In the genomic region with DNA sequence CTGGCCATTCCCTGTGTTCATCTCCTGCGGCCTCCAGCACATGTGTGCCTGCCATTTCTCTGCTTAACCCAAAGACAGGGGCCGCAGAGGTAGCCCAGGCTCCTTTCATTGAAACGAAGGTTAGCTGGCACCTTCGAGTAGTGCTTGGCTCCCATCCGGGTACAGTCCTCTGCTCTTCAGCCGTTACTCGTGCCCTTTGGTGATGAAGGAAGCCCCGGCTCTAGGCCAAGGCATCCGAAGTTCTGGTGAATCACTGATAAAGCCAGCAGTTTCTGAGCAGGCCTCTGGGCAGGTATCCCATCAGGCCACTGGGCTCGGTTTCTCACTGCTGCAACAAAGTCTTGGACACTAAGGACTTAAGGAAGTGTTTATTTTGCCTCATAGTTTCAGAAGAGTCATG, we compare ENCODE assay signal across 12 mouse cellular contexts. TPM values are rescaled to one million over a fixed set of nuclear protein-coding genes. Genes with fewer than 3 reads are reported as not detected.
DNase-seq lines count a peak whose midpoint lies in the region; ATAC-seq and TF ChIP-seq lines count a peak whose summit lies in the region.
"Had no signal": no experiment of that assay in that cellular context is flagged by ENCODE, and none has a peak within 500 bp of the region (broad histone marks: within the 10 kb centered on the region; RNA-seq: fewer than 3 reads in every experiment).

No protein-coding gene starts in this region.

- H3K9ac ChIP-seq in hindbrain, embryonic 16.5 days (ENCODE audit: low read depth, low read length): no peak overlapping the region
- H3K9ac ChIP-seq in stomach, postnatal 0 days (ENCODE audit: low read length): no peak overlapping the region
- H3K9ac ChIP-seq: hindbrain, embryonic 12.5 days; limb, embryonic 15.5 days had no signal

- peaks cover 14% of the 10 kb centered on the region for H3K27me3 ChIP-seq in hindbrain, embryonic 10.5 days (ENCODE audit: insufficient read depth, poor library complexity, severe bottlenecking)
- no peaks in the 10 kb centered on the region for H3K27me3 ChIP-seq in hindbrain, embryonic 16.5 days (replicated peaks; ENCODE audit: control insufficient read depth, insufficient read depth, low read length)
- no peaks in the 10 kb centered on the region for H3K27me3 ChIP-seq in stomach, postnatal 0 days (ENCODE audit: control insufficient read depth, insufficient read depth, low read length)
- H3K27me3 ChIP-seq: forebrain, embryonic 13.5 days; hindbrain, embryonic 12.5 days had no signal

- no peak overlapping the region for H3K4me2 ChIP-seq in hindbrain, embryonic 16.5 days (ENCODE audit: low read length)
- H3K4me2 ChIP-seq in stomach, postnatal 0 days (replicated peaks; ENCODE audit: low read depth): no peak overlapping the region
- H3K4me2 ChIP-seq: forebrain, embryonic 13.5 days; hindbrain, embryonic 12.5 days; limb, embryonic 15.5 days had no signal

- 93% methylated on average over 10 of the region's 10 CpGs for WGBS in hindbrain, embryonic 10.5 days
- 90% methylated on average over 10 of the region's 10 CpGs for WGBS in hindbrain, embryonic 16.5 days
- WGBS in stomach, postnatal 0 days: 89% methylated on average over 10 of the region's 10 CpGs

- H3K27ac ChIP-seq in hindbrain, embryonic 10.5 days: peak overlapping the region; percentile 80
- H3K27ac ChIP-seq in hindbrain, embryonic 16.5 days (ENCODE audit: low read depth, low read length): no peak overlapping the region
- H3K27ac ChIP-seq in stomach, postnatal 0 days (replicated peaks): no peak overlapping the region
- H3K27ac ChIP-seq: limb, embryonic 15.5 days had no signal

- H3K36me3 ChIP-seq in hindbrain, embryonic 10.5 days: 0 out of 2 replicates have a peak, but pooled peaks cover 5% of the 10 kb centered on the region
- H3K36me3 ChIP-seq in hindbrain, embryonic 16.5 days (ENCODE audit: control insufficient read depth, insufficient read depth, low read length): no peaks in the 10 kb centered on the region
- H3K36me3 ChIP-seq in stomach, postnatal 0 days (ENCODE audit: control insufficient read depth, insufficient read depth, low read length): no peaks in the 10 kb centered on the region
- H3K36me3 ChIP-seq: hindbrain, embryonic 12.5 days; limb, embryonic 15.5 days had no signal

- no peak for DNase-seq in hindbrain, embryonic 10.5 days (ENCODE audit: low spot score)
- peak; percentile 49 to 65 for DNase-seq in spleen, postnatal 10 days (ENCODE audit: low spot score in 2 of 2)
- no peak for DNase-seq in spleen, adult 18-20 months
- DNase-seq in kidney, postnatal 36 days: peak; percentile 51 to 52
- DNase-seq in stomach, postnatal 0 days (ENCODE audit: low spot score): no peak
- DNase-seq: cerebellum, adult 9-10 months; thymus, postnatal 36 days had no signal

- no peak overlapping the region for H3K4me3 ChIP-seq in hindbrain, embryonic 10.5 days
- no peak overlapping the region for H3K4me3 ChIP-seq in hindbrain, embryonic 16.5 days (ENCODE audit: low read length)
- no peak overlapping the region for H3K4me3 ChIP-seq in stomach, postnatal 0 days (ENCODE audit: low read depth, low read length)
- H3K4me3 ChIP-seq: forebrain, embryonic 13.5 days; hindbrain, embryonic 12.5 days; limb, embryonic 15.5 days had no signal

- ATAC-seq in hindbrain, embryonic 16.5 days: no peak
- no peak for ATAC-seq in stomach, postnatal 0 days (ENCODE audit: low FRiP score, low TSS enrichment)
- no peak for ATAC-seq in megakaryocyte progenitor cell, adult 5-6 weeks (replicated peaks; ENCODE audit: poor library complexity)

- TF ChIP-seq EP300 in stomach, postnatal 0 days (optimal IDR thresholded peaks at IDR 0.05): no peak

- H3K9me3 ChIP-seq in hindbrain, embryonic 10.5 days: no peaks in the 10 kb centered on the region
- no peaks in the 10 kb centered on the region for H3K9me3 ChIP-seq in hindbrain, embryonic 16.5 days (ENCODE audit: control insufficient read depth, low read length)
- H3K9me3 ChIP-seq in stomach, postnatal 0 days (ENCODE audit: control insufficient read depth, low read length): no peaks in the 10 kb centered on the region
- H3K9me3 ChIP-seq: forebrain, embryonic 13.5 days; hindbrain, embryonic 12.5 days; limb, embryonic 15.5 days had no signal

- H3K4me1 ChIP-seq in hindbrain, embryonic 10.5 days (replicated peaks): peaks cover 60% of the 10 kb centered on the region
- H3K4me1 ChIP-seq in hindbrain, embryonic 16.5 days (ENCODE audit: control insufficient read depth, insufficient read depth, low read depth, low read length): 0 out of 2 replicates have a peak, but pooled peaks cover 5% of the 10 kb centered on the region
- H3K4me1 ChIP-seq in stomach, postnatal 0 days (replicated peaks; ENCODE audit: control insufficient read depth, insufficient read depth): no peaks in the 10 kb centered on the region

- TF ChIP-seq CTCF in stomach, postnatal 0 days (IDR thresholded peaks at IDR 0.05; ENCODE audit: low read depth): no peak

RNA-seq across cellular contexts. Expression of a gene that starts 34.9 kb away (rescaled TPM):
- 65.9 and 87.0 TPM in 2 replicates for polyA plus RNA-seq in hindbrain, embryonic 10.5 days (2016; fragmentation: Nextera tagmentation; extraction: Ambion mirVana)
- 151 and 154 TPM in 2 replicates for polyA plus RNA-seq in hindbrain, embryonic 16.5 days (2015; fragmentation: Nextera tagmentation; extraction: Ambion mirVana)
- polyA plus RNA-seq in stomach, postnatal 0 days (2015; fragmentation: Nextera tagmentation; extraction: Ambion mirVana): 30.0 and 30.7 TPM in 2 replicates
- 0.39 and 1.5 TPM in 2 replicates for total RNA-seq in megakaryocyte progenitor cell, adult 5-6 weeks (2015)
- 0.46 and 1.1 TPM in 2 replicates for total RNA-seq in megakaryocyte progenitor cell, adult 5-6 weeks (2017)

Comparison
In these comparisons a context has a peak if more than half of its experiments do, and no peak if none do; other contexts are left out.
1. DNase-seq: peak in spleen, postnatal 10 days (2 of 2) and kidney, postnatal 36 days (2 of 2); none in hindbrain, embryonic 10.5 days (single experiment), spleen, adult 18-20 months (0 of 2) and stomach, postnatal 0 days (single experiment).